Mouse (Mus musculus): Measurements from ENCODE around the gene Zscan2. TPM values are rescaled to one million over a fixed set of nuclear protein-coding genes. Genes with fewer than 3 reads are reported as not detected.

Zscan2 gene
- polyA plus RNA-seq (2014; fragmentation: Nextera tagmentation; extraction: Ambion mirVana): 1.0 and 1.4 TPM in 2 replicates

GRCm38 (mm10) chr7:80860729-80861274 lies at the start of gene Zscan2:
Zscan2 (plus strand) TSS chr7:80860920.
- H3K4me3 ChIP-seq (ENCODE audit: low read depth, low read length): peak within 1 kb of the TSS; percentile 91
- H3K4me2 ChIP-seq: peak within 1 kb of the TSS; percentile 95
- H3K27ac ChIP-seq (ENCODE audit: low read depth, low read length): no peak within 1 kb of the TSS
- no peaks in the 10 kb centered on the region for H3K9me3 ChIP-seq (ENCODE audit: control insufficient read depth, low read length)
- peak; percentile 92 for DNase-seq (ENCODE audit: low spot score)
- WGBS: under 1% methylated on average over 40 of the region's 40 CpGs
- H3K9ac ChIP-seq (ENCODE audit: low read depth, low read length): peak within 1 kb of the TSS; percentile 90
- H3K36me3 ChIP-seq (ENCODE audit: control insufficient read depth, insufficient read depth, low read length): 0 out of 2 replicates have a peak, but pooled peaks cover under 1% of the 10 kb centered on the region
- peak; percentile 97 for ATAC-seq (replicated peaks; ENCODE audit: low FRiP score)
- peaks cover 24% of the 10 kb centered on the region for H3K4me1 ChIP-seq (replicated peaks; ENCODE audit: control insufficient read depth, insufficient read depth, low read length)
- no peaks in the 10 kb centered on the region for H3K27me3 ChIP-seq (replicated peaks; ENCODE audit: control insufficient read depth, insufficient read depth, low read length)

DNA sequence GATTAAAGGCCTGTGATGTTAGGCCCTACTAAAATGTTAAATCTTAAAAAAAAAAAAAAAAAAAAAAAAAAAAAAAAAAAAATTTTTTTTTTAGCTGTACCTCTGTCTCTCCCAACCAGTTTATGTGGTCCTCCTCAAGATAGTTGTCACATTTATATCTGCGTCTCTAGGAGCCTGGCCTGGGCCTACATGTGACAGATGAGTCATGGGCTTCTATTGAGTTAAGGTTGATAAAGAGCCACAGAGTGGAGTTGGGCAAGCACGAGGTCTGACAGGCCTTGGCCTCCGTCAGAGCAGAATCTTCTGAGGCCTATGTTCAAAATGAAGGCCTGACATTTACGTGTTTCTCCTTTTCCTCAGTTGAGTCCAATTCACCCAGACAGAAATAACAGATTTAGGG lies 47.3 kb upstream of the Zscan2 start:
- Histone ChIP-seq H3K4me1 (replicated peaks; ENCODE audit: control insufficient read depth, insufficient read depth, low read length) (no peaks in the 10 kb centered on the region), H3K4me3 (ENCODE audit: low read depth, low read length) (no peak overlapping the region), H3K36me3 (ENCODE audit: control insufficient read depth, insufficient read depth, low read length) (no peaks in the 10 kb centered on the region), H3K9me3 (ENCODE audit: control insufficient read depth, low read length) (no peaks in the 10 kb centered on the region), H3K9ac (ENCODE audit: low read depth, low read length) (no peak overlapping the region), H3K27me3 (replicated peaks; ENCODE audit: control insufficient read depth, insufficient read depth, low read length) (no peaks in the 10 kb centered on the region), H3K4me2 (no peak overlapping the region), H3K27ac (ENCODE audit: low read depth, low read length) (no peak overlapping the region)
- DNase-seq (ENCODE audit: low spot score) (no peak), ATAC-seq (replicated peaks; ENCODE audit: low FRiP score) (no peak)
- WGBS: 72% methylated on average over 4 of the region's 4 CpGs

GRCm38 (mm10) chr7:80816641-80817040 lies 44.1 kb upstream of the Zscan2 start:
- Histone ChIP-seq H3K4me3 (ENCODE audit: low read depth, low read length) (no peak overlapping the region), H3K9me3 (ENCODE audit: control insufficient read depth, low read length) (no peaks in the 10 kb centered on the region), H3K36me3 (ENCODE audit: control insufficient read depth, insufficient read depth, low read length) (no peaks in the 10 kb centered on the region), H3K9ac (ENCODE audit: low read depth, low read length) (no peak overlapping the region), H3K27ac (ENCODE audit: low read depth, low read length) (no peak overlapping the region), H3K4me2 (no peak overlapping the region), H3K27me3 (replicated peaks; ENCODE audit: control insufficient read depth, insufficient read depth, low read length) (no peaks in the 10 kb centered on the region), H3K4me1 (replicated peaks; ENCODE audit: control insufficient read depth, insufficient read depth, low read length) (no peaks in the 10 kb centered on the region)
- ATAC-seq (replicated peaks; ENCODE audit: low FRiP score) (no peak), DNase-seq (ENCODE audit: low spot score) (no peak)
- 52% methylated on average over 5 of the region's 5 CpGs for WGBS

DNA sequence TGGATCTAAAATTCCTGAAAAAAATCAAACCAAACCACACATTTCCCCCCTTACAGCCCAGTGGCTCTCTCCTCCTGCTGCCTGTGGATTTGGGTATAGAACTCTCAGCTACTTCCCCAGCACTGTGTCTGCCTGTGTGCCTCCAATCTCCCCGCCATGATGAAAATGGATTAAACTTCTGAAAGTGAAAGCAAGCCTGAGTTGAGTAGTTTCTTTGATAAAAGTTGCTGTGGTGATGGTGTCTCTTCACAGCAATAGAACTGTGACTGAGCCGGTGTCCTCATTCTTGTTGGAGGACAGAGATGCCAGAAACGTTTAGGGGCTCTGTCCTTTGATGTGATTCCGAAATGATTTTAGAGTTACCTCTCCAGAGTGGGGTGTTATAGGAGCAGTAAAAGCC lies 39.9 kb upstream of the Zscan2 start:
- no peaks in the 10 kb centered on the region for H3K9me3 ChIP-seq (ENCODE audit: control insufficient read depth, low read length)
- ATAC-seq (replicated peaks; ENCODE audit: low FRiP score) (no peak), DNase-seq (ENCODE audit: low spot score) (no peak)
- H3K4me2 ChIP-seq: no peak overlapping the region
- no peak overlapping the region for H3K9ac ChIP-seq (ENCODE audit: low read depth, low read length)
- 85% methylated on average over 4 of the region's 4 CpGs for WGBS
- H3K27me3 ChIP-seq (replicated peaks; ENCODE audit: control insufficient read depth, insufficient read depth, low read length): no peaks in the 10 kb centered on the region
- no peak overlapping the region for H3K4me3 ChIP-seq (ENCODE audit: low read depth, low read length)
- H3K36me3 ChIP-seq (ENCODE audit: control insufficient read depth, insufficient read depth, low read length): no peaks in the 10 kb centered on the region
- peaks cover 10% of the 10 kb centered on the region; the same call in 1 of the 2 replicates for H3K4me1 ChIP-seq (replicated peaks; ENCODE audit: control insufficient read depth, insufficient read depth, low read length)
- no peak overlapping the region for H3K27ac ChIP-seq (ENCODE audit: low read depth, low read length)

- ATAC-seq (replicated peaks; ENCODE audit: low FRiP score) (no peak), DNase-seq (ENCODE audit: low spot score) (no peak)
- WGBS: 75% methylated on average over 4 of the region's 4 CpGs
- H3K27me3 ChIP-seq (replicated peaks; ENCODE audit: control insufficient read depth, insufficient read depth, low read length): no peaks in the 10 kb centered on the region
- peaks cover 10% of the 10 kb centered on the region; the same call in 1 of the 2 replicates for H3K4me1 ChIP-seq (replicated peaks; ENCODE audit: control insufficient read depth, insufficient read depth, low read length)
- no peak overlapping the region for H3K27ac ChIP-seq (ENCODE audit: low read depth, low read length)
- H3K4me3 ChIP-seq (ENCODE audit: low read depth, low read length): no peak overlapping the region
- H3K4me2 ChIP-seq: no peak overlapping the region
- no peaks in the 10 kb centered on the region for H3K9me3 ChIP-seq (ENCODE audit: control insufficient read depth, low read length)
- no peaks in the 10 kb centered on the region for H3K36me3 ChIP-seq (ENCODE audit: control insufficient read depth, insufficient read depth, low read length)
- no peak overlapping the region for H3K9ac ChIP-seq (ENCODE audit: low read depth, low read length)
Observed at GRCm38 (mm10) chr7:80823267-80823666, 37.5 kb upstream of the Zscan2 start.

DNA sequence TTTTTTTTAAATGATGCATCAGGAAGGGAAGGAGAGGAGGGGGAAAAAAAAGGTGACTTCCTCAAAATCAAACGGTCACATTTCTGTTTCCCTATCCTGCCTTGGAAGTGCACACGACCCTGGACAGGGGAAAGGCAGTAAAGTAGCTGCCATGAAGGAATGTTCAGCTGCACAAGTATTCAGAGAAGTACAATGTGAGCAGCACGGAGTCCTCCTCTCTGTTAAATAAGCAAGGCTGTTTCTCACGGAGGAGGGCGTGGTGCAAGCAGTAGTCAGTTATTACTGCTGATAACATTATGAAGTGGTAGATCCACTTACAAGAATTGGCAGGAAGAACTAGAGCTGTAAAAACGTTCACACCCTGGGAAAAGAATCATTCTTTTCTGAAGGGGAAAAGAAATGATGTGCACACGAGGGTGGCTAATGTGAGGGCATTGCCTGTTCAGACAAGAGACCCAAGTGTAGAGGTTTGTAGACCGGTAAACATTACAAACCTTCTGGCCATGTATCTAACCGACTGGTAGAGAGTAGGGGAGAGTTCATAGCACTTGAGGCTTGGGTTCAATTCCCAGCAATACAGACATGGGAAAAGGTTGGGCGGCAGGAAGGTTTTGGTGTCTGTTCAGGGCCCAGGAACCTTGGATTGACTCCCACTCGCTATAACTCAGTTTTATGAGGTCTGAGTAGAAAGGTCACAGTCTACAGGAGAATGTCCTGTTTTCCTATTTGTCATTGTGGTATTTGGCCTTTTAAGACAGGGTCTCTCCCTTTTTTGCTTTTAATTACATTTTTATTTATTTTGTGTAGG lies 36.6 kb upstream of the Zscan2 start:
- Histone ChIP-seq H3K4me3 (ENCODE audit: low read depth, low read length) (no peak overlapping the region), H3K27ac (ENCODE audit: low read depth, low read length) (no peak overlapping the region; the same call in 1 of the 2 replicates), H3K4me2 (peak overlapping the region; percentile 39), H3K4me1 (replicated peaks; ENCODE audit: control insufficient read depth, insufficient read depth, low read length) (peaks cover 10% of the 10 kb centered on the region; the same call in 1 of the 2 replicates), H3K9me3 (ENCODE audit: control insufficient read depth, low read length) (no peaks in the 10 kb centered on the region), H3K36me3 (ENCODE audit: control insufficient read depth, insufficient read depth, low read length) (no peaks in the 10 kb centered on the region), H3K9ac (ENCODE audit: low read depth, low read length) (no peak overlapping the region), H3K27me3 (replicated peaks; ENCODE audit: control insufficient read depth, insufficient read depth, low read length) (no peaks in the 10 kb centered on the region)
- 0 out of 2 replicates have a peak, but pooled peaks have one; percentile 54 for ATAC-seq (replicated peaks; ENCODE audit: low FRiP score)
- WGBS: 51% methylated on average over 11 of the region's 11 CpGs
- no peak for DNase-seq (ENCODE audit: low spot score)

DNA sequence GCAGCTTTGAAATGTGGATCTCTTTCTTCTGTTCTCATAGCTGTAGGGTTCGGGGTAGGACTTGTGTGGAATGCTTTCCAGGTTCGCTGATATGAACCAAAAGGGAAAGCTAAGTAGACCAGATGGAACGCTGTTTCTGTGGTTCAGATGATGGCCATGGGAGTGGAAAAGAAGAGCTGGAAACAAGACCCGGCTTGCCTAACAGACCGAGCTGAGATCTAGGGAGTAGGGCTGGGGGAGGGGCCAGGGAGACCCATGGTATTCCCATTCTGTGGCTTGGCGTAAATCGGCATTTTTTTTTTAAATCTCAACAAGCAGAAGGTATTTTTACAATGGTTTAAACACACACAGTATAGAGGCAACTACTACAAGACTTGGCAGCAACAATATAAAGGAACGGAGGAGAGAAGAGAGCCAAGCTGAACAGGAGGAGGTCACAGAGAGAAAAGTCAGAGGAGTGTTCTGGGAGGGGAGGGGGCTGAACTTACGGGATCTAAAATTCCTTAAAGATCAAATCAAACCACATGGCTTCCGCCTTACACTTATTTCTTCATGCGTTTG lies 34.8 kb upstream of the Zscan2 start, which contains the start of gene Iqgap1:
Iqgap1 (minus strand) TSS at position 132 of the 561 bp plus-strand sequence.
- Histone ChIP-seq H3K4me1 (replicated peaks; ENCODE audit: control insufficient read depth, insufficient read depth, low read length) (peaks cover 10% of the 10 kb centered on the region; the same call in 1 of the 2 replicates), H3K27ac (ENCODE audit: low read depth, low read length) (no peak within 1 kb of the TSS), H3K36me3 (ENCODE audit: control insufficient read depth, insufficient read depth, low read length) (no peaks in the 10 kb centered on the region), H3K9ac (ENCODE audit: low read depth, low read length) (no peak within 1 kb of the TSS), H3K27me3 (replicated peaks; ENCODE audit: control insufficient read depth, insufficient read depth, low read length) (no peaks in the 10 kb centered on the region), H3K4me2 (no peak within 1 kb of the TSS), H3K9me3 (ENCODE audit: control insufficient read depth, low read length) (no peaks in the 10 kb centered on the region), H3K4me3 (ENCODE audit: low read depth, low read length) (no peak within 1 kb of the TSS)
- DNase-seq (ENCODE audit: low spot score) (no peak), ATAC-seq (replicated peaks; ENCODE audit: low FRiP score) (no peak)
- 77% methylated on average over 11 of the region's 11 CpGs for WGBS

- no peak for DNase-seq (ENCODE audit: low spot score)
- Histone ChIP-seq H3K4me1 (replicated peaks; ENCODE audit: control insufficient read depth, insufficient read depth, low read length) (peaks cover 10% of the 10 kb centered on the region; the same call in 1 of the 2 replicates), H3K9ac (ENCODE audit: low read depth, low read length) (no peak overlapping the region), H3K36me3 (ENCODE audit: control insufficient read depth, insufficient read depth, low read length) (no peaks in the 10 kb centered on the region), H3K9me3 (ENCODE audit: control insufficient read depth, low read length) (no peaks in the 10 kb centered on the region), H3K4me2 (no peak overlapping the region), H3K27ac (ENCODE audit: low read depth, low read length) (no peak overlapping the region), H3K27me3 (replicated peaks; ENCODE audit: control insufficient read depth, insufficient read depth, low read length) (no peaks in the 10 kb centered on the region), H3K4me3 (ENCODE audit: low read depth, low read length) (no peak overlapping the region)
- 69% methylated on average over 18 of the region's 18 CpGs for WGBS
- no peak for ATAC-seq (replicated peaks; ENCODE audit: low FRiP score)
Observed at GRCm38 (mm10) chr7:80828146-80828860, 32.4 kb upstream of the Zscan2 start.
